Mouse (Mus musculus) neural tube, embryonic 11.5 days (tissue): Measurements from ENCODE around the gene Etv6. TPM values are rescaled to one million over a fixed set of nuclear protein-coding genes. Genes with fewer than 3 reads are reported as not detected.

Experiments
- ATAC-seq: fragments of 200-750 bp; cut with Nextera tagmentation; 2 replicates; pipeline ENCODE4 v1.8.0; 2017; ENCODE audit warnings: moderate number of reproducible peaks, mild to moderate bottlenecking, moderate TSS enrichment, moderate library complexity; ENCODE audit not compliant: insufficient read depth, low FRiP score, low TSS enrichment
- DNase-seq: peaks from one replicate; pipeline ENCODE4 v3.0.0-alpha.2; 2015; ENCODE audit warnings: low spot score
- H3K27ac ChIP-seq: fragments of 300-500 bp; sonication (generic); 2 replicates; pipeline ENCODE4 v1.5.1; 2014; ENCODE audit warnings: low read depth, mild to moderate bottlenecking, low read length
- H3K27me3 ChIP-seq: fragments of 300-500 bp; sonication (generic); 2 replicates; pipeline ENCODE4 v1.6.1; 2014; ENCODE audit warnings: mild to moderate bottlenecking, low read length, mixed read lengths; ENCODE audit not compliant: control insufficient read depth, insufficient read depth
- H3K36me3 ChIP-seq: fragments of 300-500 bp; sonication (generic); 2 replicates; pipeline ENCODE4 v1.6.1; 2014; ENCODE audit warnings: mild to moderate bottlenecking, low read length, moderate library complexity, mixed read lengths; ENCODE audit not compliant: control insufficient read depth, insufficient read depth
- H3K4me1 ChIP-seq: fragments of 300-500 bp; sonication (generic); 2 replicates; pipeline ENCODE4 v1.6.1; 2014; ENCODE audit warnings: low read length, mixed read lengths; ENCODE audit not compliant: control insufficient read depth, insufficient read depth
- H3K4me2 ChIP-seq: fragments of 300-500 bp; sonication (generic); 2 replicates; pipeline ENCODE4 v1.6.1; 2014; ENCODE audit warnings: low read depth, mild to moderate bottlenecking, moderate library complexity
- H3K4me3 ChIP-seq: fragments of 300-500 bp; sonication (generic); 2 replicates; pipeline ENCODE4 v1.5.1; 2014; ENCODE audit warnings: low read depth, low read length
- H3K9ac ChIP-seq: fragments of 300-500 bp; sonication (generic); 2 replicates; pipeline ENCODE4 v1.6.1; 2014; ENCODE audit warnings: mild to moderate bottlenecking, low read length
- H3K9me3 ChIP-seq: fragments of 300-500 bp; sonication (generic); 2 replicates; pipeline ENCODE4 v1.6.1; 2016; ENCODE audit warnings: low read length; ENCODE audit not compliant: control insufficient read depth
- WGBS: fragments of 180-500 bp; shearing (Covaris S2); extraction: QIAGEN DNeasy Blood & Tissue Kit; methylation state at CpG from one replicate; pipeline ENCODE4 v1.1.7; 2014; 5-methylcytosine and 5-hydroxymethylcytosine counted together
- polyA plus RNA-seq: library from polyadenylated mRNA; unstranded; fragments of >200 nt; fragmentation: Nextera tagmentation; extraction: Ambion mirVana; gene quantifications from 2 replicates; pipeline ENCODE4 v1.2.1, GENCODE M21; 2014

The Etv6 gene
- polyA plus RNA-seq, 1 experiment from 2014 or later: 16.9 TPM

GRCm38 (mm10) chr6:134059552-134059891, 24.0 kb downstream of the Etv6 start:
- DNase-seq: no peak
- no peak overlapping the region; the same call in 1 of the 2 replicates for H3K27ac ChIP-seq
- 0 out of 2 replicates have a peak, but pooled peaks have one; percentile 33 for ATAC-seq

GRCm38 (mm10) chr6:134060036-134060435, 24.5 kb downstream of the Etv6 start:
- H3K4me3 ChIP-seq: no peak overlapping the region
- ATAC-seq: no peak
- no peaks in the 10 kb centered on the region for H3K27me3 ChIP-seq
- H3K9me3 ChIP-seq: no peaks in the 10 kb centered on the region
- no peak overlapping the region for H3K27ac ChIP-seq
- peaks cover 19% of the 10 kb centered on the region for H3K4me1 ChIP-seq
- 75% methylated on average over 9 of the region's 9 CpGs for WGBS
- H3K9ac ChIP-seq: no peak overlapping the region
- no peak for DNase-seq
- no peak overlapping the region for H3K4me2 ChIP-seq
- H3K36me3 ChIP-seq: no peaks in the 10 kb centered on the region

More at GRCm38 (mm10) chr6:134059552-134059891, 24.0 kb downstream of the Etv6 start:
- H3K9ac ChIP-seq: no peak overlapping the region
- no peaks in the 10 kb centered on the region for H3K27me3 ChIP-seq
- H3K4me1 ChIP-seq: peaks cover 19% of the 10 kb centered on the region
- no peak overlapping the region for H3K4me3 ChIP-seq
- no peak overlapping the region for H3K4me2 ChIP-seq
- H3K9me3 ChIP-seq: no peaks in the 10 kb centered on the region
- WGBS: 78% methylated on average over 10 of the region's 10 CpGs
- H3K36me3 ChIP-seq: no peaks in the 10 kb centered on the region

GRCm38 (mm10) chr6:134060811-134061210, 25.3 kb downstream of the Etv6 start:
- H3K27me3 ChIP-seq: no peaks in the 10 kb centered on the region
- no peaks in the 10 kb centered on the region for H3K36me3 ChIP-seq
- H3K4me2 ChIP-seq: no peak overlapping the region
- no peak overlapping the region for H3K27ac ChIP-seq
- peaks cover 19% of the 10 kb centered on the region for H3K4me1 ChIP-seq
- no peaks in the 10 kb centered on the region for H3K9me3 ChIP-seq
- 81% methylated on average over 12 of the region's 12 CpGs for WGBS
- DNase-seq: no peak
- H3K4me3 ChIP-seq: no peak overlapping the region
- no peak for ATAC-seq
- H3K9ac ChIP-seq: no peak overlapping the region

DNA sequence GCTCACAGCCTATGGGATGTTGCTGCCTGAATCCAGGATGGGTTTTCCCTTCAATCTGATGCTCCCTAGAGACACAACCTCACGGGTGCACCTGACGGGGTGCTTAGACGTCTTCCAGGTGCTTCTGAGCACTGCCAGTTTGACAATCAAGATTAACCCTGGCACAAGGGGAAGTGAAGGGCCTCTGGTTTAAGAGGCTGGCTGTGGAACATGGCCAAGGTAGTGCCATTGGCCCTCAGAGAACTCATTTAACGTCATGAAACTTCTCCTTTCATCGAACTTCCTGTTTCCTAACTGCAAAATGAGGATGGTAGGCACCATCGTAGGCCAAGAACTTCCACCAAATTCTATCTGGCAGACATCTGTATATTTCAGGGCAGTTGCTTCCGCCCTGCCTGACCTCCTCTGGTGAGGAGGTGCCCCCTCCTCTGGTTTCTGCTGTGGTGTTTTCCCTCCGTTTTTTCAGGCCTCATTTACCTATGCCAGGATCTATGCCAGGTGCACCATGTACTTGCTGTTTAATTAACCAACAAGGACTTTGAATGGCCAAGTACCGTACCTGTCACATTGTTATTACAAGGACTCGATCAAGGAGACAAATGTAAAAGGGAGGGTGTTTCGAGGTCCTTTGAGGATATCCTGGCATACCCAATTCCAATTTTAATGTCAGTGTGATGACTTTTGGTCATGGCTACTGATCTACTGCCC, 29.7 kb downstream of the Etv6 start:
- Histone ChIP-seq H3K9ac (no peak overlapping the region), H3K27ac (no peak overlapping the region), H3K4me2 (no peak overlapping the region), H3K4me1 (peaks cover 6% of the 10 kb centered on the region; the same call in 1 of the 2 replicates), H3K36me3 (no peaks in the 10 kb centered on the region), H3K27me3 (no peaks in the 10 kb centered on the region), H3K4me3 (no peak overlapping the region), H3K9me3 (no peaks in the 10 kb centered on the region)
- DNase-seq (no peak), ATAC-seq (no peak)
- WGBS: 86% methylated on average over 11 of the region's 11 CpGs

DNA sequence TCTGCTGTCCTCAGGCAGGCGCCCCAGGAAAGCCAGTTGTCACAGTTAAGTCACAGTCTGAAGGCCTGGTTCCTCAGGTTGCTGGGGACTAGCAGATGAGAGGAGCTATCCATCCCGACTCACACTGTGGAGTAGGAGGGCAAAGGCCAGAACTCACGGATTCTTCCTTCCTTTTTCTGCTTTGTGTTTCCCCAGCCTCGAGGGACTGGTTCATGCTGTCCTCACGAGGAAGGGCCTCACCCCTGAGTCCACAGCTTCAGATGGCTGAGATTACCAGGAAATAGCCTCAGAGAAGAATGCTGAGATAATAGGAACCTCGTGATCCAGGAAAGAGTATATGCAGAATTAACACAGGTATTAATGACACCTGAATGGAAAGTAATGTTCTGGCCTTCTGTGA, 30.6 kb downstream of the Etv6 start:
- ATAC-seq (no peak), DNase-seq (no peak)
- Histone ChIP-seq H3K9me3 (no peaks in the 10 kb centered on the region), H3K27ac (no peak overlapping the region), H3K4me2 (no peak overlapping the region), H3K4me3 (no peak overlapping the region), H3K4me1 (no peaks in the 10 kb centered on the region), H3K36me3 (no peaks in the 10 kb centered on the region), H3K27me3 (no peaks in the 10 kb centered on the region), H3K9ac (no peak overlapping the region)
- WGBS: 72% methylated on average over 6 of the region's 6 CpGs

DNA sequence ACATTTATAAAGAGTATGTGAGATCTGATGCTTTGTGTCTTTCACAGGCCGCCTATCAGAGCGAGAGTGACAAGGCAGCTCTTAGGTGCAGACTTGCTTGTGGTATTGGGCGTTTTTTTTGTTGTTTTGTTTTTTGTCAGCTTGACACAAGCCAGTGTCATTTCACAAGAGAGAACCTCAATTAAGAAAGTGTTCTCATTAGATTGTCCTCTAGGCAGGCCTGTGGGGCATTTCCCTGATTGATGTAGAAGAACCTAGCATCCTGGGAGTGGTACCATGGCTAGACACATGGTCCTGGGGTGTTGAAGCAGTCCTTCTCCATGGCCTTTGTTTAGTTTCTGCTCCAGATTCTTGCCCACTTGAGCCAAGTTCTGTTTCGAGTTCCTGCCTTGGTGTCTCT, 31.5 kb downstream of the Etv6 start:
- H3K27me3 ChIP-seq: no peaks in the 10 kb centered on the region
- no peak overlapping the region for H3K4me2 ChIP-seq
- no peak overlapping the region for H3K27ac ChIP-seq
- no peaks in the 10 kb centered on the region for H3K9me3 ChIP-seq
- no peak for DNase-seq
- H3K9ac ChIP-seq: no peak overlapping the region
- H3K4me3 ChIP-seq: no peak overlapping the region
- no peak for ATAC-seq
- H3K36me3 ChIP-seq: no peaks in the 10 kb centered on the region
- H3K4me1 ChIP-seq: no peaks in the 10 kb centered on the region
- WGBS: 88% methylated on average over 4 of the region's 4 CpGs

DNA sequence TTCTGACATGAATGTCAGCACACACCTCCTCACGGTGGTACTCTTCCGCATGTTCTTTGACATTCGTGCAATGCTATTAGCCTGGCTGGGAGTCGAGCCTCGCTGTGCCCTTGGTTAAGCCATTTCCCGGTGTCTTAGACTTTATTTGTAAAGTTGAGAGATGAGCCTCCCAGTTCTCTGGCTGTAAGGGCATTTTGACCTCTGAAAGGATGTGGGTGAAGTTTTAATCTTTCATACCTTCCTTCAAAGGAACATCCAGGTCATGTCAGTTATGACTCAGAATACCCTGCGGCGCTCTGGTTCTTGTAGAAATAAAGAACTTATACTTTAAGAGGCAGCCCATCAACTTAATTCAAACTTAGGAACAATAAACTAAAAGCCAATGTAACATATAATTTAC, 32.0 kb downstream of the Etv6 start:
- WGBS: 95% methylated on average over 8 of the region's 8 CpGs
- Histone ChIP-seq H3K27ac (no peak overlapping the region), H3K27me3 (no peaks in the 10 kb centered on the region), H3K9me3 (no peaks in the 10 kb centered on the region), H3K9ac (no peak overlapping the region), H3K36me3 (no peaks in the 10 kb centered on the region), H3K4me2 (no peak overlapping the region), H3K4me3 (no peak overlapping the region), H3K4me1 (no peaks in the 10 kb centered on the region)
- no peak for ATAC-seq
- no peak for DNase-seq

GRCm38 (mm10) chr6:134072439-134072838, 36.9 kb downstream of the Etv6 start:
- no peak for ATAC-seq

DNA sequence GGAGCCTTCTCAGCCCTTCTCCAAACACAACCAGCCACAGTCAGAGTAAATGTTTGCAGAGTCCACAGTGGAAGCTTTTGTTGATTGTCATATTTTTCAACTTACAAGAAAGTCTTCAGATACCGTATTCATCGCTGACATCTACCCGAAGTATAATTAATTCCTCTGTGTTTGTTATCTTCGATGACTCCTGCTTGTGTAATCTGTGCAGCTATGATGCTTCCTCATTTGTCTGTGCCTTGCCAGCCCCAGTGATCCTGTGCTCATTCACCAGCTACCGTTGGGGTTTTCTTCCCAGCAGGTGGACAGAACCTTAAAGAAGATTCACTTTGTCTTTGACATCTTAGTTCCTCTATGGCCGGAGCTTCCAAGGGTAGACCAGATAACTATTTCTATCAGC, 37.4 kb downstream of the Etv6 start:
- Histone ChIP-seq H3K9me3 (no peaks in the 10 kb centered on the region), H3K4me3 (no peak overlapping the region), H3K4me1 (no peaks in the 10 kb centered on the region), H3K9ac (no peak overlapping the region), H3K36me3 (no peaks in the 10 kb centered on the region), H3K27me3 (no peaks in the 10 kb centered on the region), H3K4me2 (no peak overlapping the region), H3K27ac (no peak overlapping the region)
- ATAC-seq (no peak), DNase-seq (no peak)
- WGBS: 97% methylated on average over 6 of the region's 6 CpGs

More at GRCm38 (mm10) chr6:134072439-134072838, 36.9 kb downstream of the Etv6 start:
- no peaks in the 10 kb centered on the region for H3K4me1 ChIP-seq
- WGBS: 90% methylated on average over 7 of the region's 7 CpGs
- H3K27me3 ChIP-seq: no peaks in the 10 kb centered on the region
- no peak overlapping the region for H3K27ac ChIP-seq
- no peak overlapping the region for H3K4me3 ChIP-seq
- no peaks in the 10 kb centered on the region for H3K9me3 ChIP-seq
- no peak overlapping the region for H3K9ac ChIP-seq
- no peak overlapping the region for H3K4me2 ChIP-seq
- H3K36me3 ChIP-seq: no peaks in the 10 kb centered on the region
- DNase-seq: no peak
